Mouse (Mus musculus): Measurements from ENCODE around the gene Slc16a3. TPM values are rescaled to one million over a fixed set of nuclear protein-coding genes. Genes with fewer than 3 reads are reported as not detected.

The Slc16a3 gene
- total RNA-seq (2023), result 100 to 1,000 TPM; 145 to 159 TPM

GRCm38 (mm10) chr11:120948328-120948727, at the start of gene Slc16a3:
Slc16a3 (plus strand) TSS chr11:120948480.

GRCm38 (mm10) chr11:120932564-120933398, 15.5 kb upstream of the Slc16a3 start, which contains the start of gene Ccdc57:
Ccdc57 (minus strand) TSS chr11:120932872.

GRCm38 (mm10) chr11:120990951-120991526, 42.8 kb downstream of the Slc16a3 start, which contains the start of gene Csnk1d:
Csnk1d (minus strand) TSS chr11:120991330.

Other genes with a start within 250 kb of the Slc16a3 start
- 10 to 100 TPM; 34.6 to 45.6 TPM for gene Cenpx, start 234.7 kb upstream of the Slc16a3 start, total RNA-seq (2023)
- 10 to 100 TPM; 30.5 to 36.0 TPM for gene Lrrc45, start 234.6 kb upstream of the Slc16a3 start, total RNA-seq (2023)
- gene Rac3, start 227.0 kb upstream of the Slc16a3 start, total RNA-seq (2023), result 1 to 10 TPM; 1.0 to 2.9 TPM
- 10 to 100 TPM; 26.2 to 29.1 TPM for gene Dcxr, start 221.2 kb upstream of the Slc16a3 start, total RNA-seq (2023)
- gene Cbr2, start 216.4 kb upstream of the Slc16a3 start, total RNA-seq (2023), result 10 to 100 TPM; 11.8 to 24.2 TPM
- gene Hmga1b, start 185.7 kb upstream of the Slc16a3 start, total RNA-seq (2023), result 10 to 100 TPM; 40.5 to 48.6 TPM
- gene Rfng, start 164.3 kb upstream of the Slc16a3 start, total RNA-seq (2023), result 10 to 100 TPM; 16.9 to 20.9 TPM
- gene Gps1, start 164.2 kb upstream of the Slc16a3 start, total RNA-seq (2023), result 10 to 100 TPM; 53.1 to 57.5 TPM
- gene Dus1l, start 152.1 kb upstream of the Slc16a3 start, total RNA-seq (2023), result 10 to 100 TPM; 39.3 to 50.0 TPM
- gene Fasn, start 123.9 kb upstream of the Slc16a3 start, total RNA-seq (2023), result 10 to 100 TPM; 46.7 to 64.3 TPM
- under 1 TPM; 0.58 to 0.88 TPM for gene Ccdc57, start 15.6 kb upstream of the Slc16a3 start, total RNA-seq (2023)
- 100 to 1,000 TPM; 146 to 149 TPM for gene Csnk1d, start 42.9 kb downstream of the Slc16a3 start, total RNA-seq (2023)
- 10 to 100 TPM; 22.4 to 35.1 TPM for gene Cd7, start 90.9 kb downstream of the Slc16a3 start, total RNA-seq (2023)
- gene Sectm1b, start 115.1 kb downstream of the Slc16a3 start, total RNA-seq (2023), result not detected
- gene Sectm1a, start 132.7 kb downstream of the Slc16a3 start, total RNA-seq (2023), result under 1 TPM; 0.52 to 0.97 TPM
- not detected for gene Tex19.2, start 170.2 kb downstream of the Slc16a3 start, total RNA-seq (2023)
- gene Tex19.1, start 197.7 kb downstream of the Slc16a3 start, total RNA-seq (2023), result not detected
- gene Uts2r, start 211.8 kb downstream of the Slc16a3 start, total RNA-seq (2023), result not detected